Mouse (Mus musculus) G1E-ER4 (cell line): Measurements from ENCODE around the gene Nkx3-2. TPM values are rescaled to one million over a fixed set of nuclear protein-coding genes. Genes with fewer than 3 reads are reported as not detected.

Experiments used
- GATA1 ChIP-seq: IDR thresholded peaks from one replicate; pipeline ENCODE4 v1.8.0; 2012; ENCODE audit warnings: low read length, inconsistent platforms
- polyA plus RNA-seq: library from polyadenylated mRNA; stranded (reverse); fragments of >175 nt; gene quantifications from 2 replicates; pipeline ENCODE4 v1.2.3, GENCODE M21; 2012

Gene Nkx3-2
- polyA plus RNA-seq, 1 experiment: not detected

- no peak for TF ChIP-seq GATA1
These were observed 9.5 kb downstream of the Nkx3-2 start for GRCm38 (mm10) chr5:41754836-41755235.

GRCm38 (mm10) chr5:41754226-41754775 lies 10.0 kb downstream of the Nkx3-2 start:
- TF ChIP-seq GATA1: no peak

DNA sequence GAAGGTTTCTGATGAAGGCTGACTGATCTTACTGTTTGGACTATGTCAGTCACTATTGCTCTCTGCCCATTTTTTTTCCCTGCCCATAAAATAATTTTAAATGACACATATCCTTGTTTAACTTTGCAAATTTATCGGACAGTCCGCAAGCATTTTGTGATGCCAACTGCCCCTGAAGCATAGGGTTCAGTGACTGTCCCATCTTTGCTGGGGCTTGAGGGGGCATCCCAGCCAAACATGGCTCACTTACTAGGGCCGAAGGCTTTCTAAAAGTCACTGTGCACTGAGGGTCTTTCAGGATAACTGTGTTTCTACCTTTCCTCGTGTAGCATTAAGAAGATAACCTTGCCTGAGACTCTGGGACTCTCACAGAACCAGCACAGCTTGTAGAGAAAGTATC lies 11.6 kb downstream of the Nkx3-2 start:
- no peak for TF ChIP-seq GATA1

DNA sequence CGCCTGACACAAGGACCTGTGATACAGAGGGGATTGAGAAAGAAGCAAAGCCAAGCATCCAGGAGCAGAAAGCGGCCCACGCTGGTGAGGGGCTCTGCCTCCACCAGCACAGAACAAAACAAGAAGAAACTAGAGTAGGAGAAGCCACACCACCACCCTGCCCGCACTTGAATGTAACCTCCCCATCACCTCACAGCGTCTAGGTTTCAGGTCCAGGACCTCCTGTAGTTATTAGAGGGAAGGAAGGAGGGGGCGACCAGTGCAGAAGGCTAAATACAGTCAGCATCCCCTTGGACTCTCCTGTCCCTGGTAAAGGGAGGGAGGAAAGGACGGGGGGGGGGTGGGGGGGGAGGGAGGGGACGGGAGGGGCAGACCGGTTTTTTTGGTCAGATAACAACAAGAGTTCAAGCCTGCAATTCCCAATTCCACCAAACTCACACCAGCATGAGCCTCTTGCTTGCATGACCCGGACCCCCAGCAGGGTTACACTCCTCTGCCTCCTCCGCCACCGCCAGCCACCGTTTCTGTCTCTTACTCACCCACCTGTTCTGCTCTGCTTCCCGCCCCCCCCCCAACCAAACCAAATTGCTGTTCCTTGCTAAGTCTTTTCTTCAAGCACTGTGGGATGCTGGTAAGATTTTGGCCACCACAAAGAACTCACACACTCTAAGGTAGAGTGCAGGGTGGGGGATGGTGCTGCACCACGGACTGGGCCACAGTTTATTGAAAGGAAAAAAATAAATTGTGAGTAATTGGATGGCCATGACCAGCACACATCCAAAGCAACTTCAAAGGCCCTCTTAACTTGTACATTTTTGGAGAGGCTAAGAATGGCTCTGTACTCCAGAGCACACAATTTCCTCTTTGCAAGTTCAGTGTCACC lies 19.2 kb downstream of the Nkx3-2 start:
- no peak for TF ChIP-seq GATA1

DNA sequence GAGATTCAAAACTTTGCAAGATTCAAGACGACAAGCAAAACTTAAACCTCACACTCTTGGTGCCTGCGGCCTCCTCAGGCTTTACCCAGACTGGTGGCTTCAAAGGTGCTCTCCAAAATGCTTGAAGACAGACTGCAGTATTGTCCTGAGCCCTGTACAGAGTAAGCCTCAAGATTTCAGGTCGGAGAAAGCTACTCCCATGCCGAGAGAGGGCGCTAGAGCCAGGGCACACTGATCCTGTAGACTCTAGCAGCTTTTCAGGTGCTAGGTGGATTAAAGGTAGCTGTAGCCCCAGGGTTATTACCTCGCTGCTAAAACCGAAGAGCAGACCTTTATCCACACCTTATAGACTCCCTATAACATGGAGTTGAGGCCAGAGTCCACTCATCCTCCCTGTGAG lies 20.1 kb downstream of the Nkx3-2 start:
- TF ChIP-seq GATA1: no peak

GRCm38 (mm10) chr5:41738817-41739216 lies 25.5 kb downstream of the Nkx3-2 start:
- TF ChIP-seq GATA1: no peak

GRCm38 (mm10) chr5:41737039-41737438 lies 27.3 kb downstream of the Nkx3-2 start:
- TF ChIP-seq GATA1: no peak

DNA sequence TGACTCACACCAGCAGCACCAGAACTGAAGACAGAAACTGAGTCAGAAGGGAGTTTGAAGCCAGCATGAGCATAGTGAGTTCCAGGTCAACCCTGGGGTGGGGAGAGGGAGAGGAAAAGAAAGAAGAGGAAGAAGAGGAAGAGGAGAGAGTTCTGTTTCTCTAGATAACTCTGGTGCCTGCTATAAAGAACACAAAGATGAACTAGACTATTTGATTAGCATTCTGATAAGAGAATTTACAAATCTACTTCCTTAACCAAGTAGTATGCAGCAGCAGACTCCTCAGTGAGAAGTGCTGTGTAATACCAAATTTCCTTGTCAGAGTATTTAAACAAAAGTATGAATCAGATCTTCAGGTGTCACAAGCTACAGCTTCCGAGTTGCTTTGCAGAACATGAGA lies 37.3 kb downstream of the Nkx3-2 start:
- no peak for TF ChIP-seq GATA1

DNA sequence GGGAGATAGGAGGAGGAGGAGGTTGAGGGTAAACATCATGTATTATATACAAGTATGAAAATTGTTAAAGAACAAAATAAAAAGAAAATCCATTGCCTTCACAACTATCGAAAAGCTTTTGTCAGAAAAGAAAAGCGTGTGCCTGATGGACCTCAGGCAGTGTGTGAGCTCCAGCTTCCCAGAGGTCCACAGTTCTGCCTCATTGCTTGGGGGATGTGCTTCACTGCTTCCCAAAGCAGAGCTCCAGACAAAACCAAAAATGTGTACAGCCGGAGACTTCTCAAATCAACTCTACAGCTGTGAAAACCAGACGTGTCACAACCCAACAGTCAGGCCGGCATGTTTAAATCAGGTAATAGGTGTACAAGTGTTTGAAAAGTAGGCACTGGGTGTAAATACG lies 38.7 kb downstream of the Nkx3-2 start:
- no peak for TF ChIP-seq GATA1

Other genes starting within 250 kb of the Nkx3-2 start
- gene Rab28, start 56.3 kb downstream of the Nkx3-2 start, polyA plus RNA-seq: 53.3 and 62.8 TPM in 2 replicates
- gene Bod1l, start 79.8 kb upstream of the Nkx3-2 start, polyA plus RNA-seq: 9.6 and 12.2 TPM in 2 replicates